Mouse (Mus musculus): ENCODE data around the gene Gm21497.
"Not testable (repeated sequence)": the region's sequence is repeated elsewhere in the genome, so short reads cannot be mapped to it uniquely, and the experiment has no call there.

Gm21497 gene

GRCm38 (mm10) chrY:61646446-61646845 lies at the start of gene Gm21497:
Gm21497 (plus strand) TSS chrY:61646746.
- not testable (repeated sequence) for DNase-seq
